Mouse (Mus musculus): ENCODE measurements around the gene Scimp. TPM values are rescaled to one million over a fixed set of nuclear protein-coding genes. Genes with fewer than 3 reads are reported as not detected.

Gene Scimp
- polyA plus RNA-seq, 1 experiment from 2014 or later: 0.62 TPM

DNA sequence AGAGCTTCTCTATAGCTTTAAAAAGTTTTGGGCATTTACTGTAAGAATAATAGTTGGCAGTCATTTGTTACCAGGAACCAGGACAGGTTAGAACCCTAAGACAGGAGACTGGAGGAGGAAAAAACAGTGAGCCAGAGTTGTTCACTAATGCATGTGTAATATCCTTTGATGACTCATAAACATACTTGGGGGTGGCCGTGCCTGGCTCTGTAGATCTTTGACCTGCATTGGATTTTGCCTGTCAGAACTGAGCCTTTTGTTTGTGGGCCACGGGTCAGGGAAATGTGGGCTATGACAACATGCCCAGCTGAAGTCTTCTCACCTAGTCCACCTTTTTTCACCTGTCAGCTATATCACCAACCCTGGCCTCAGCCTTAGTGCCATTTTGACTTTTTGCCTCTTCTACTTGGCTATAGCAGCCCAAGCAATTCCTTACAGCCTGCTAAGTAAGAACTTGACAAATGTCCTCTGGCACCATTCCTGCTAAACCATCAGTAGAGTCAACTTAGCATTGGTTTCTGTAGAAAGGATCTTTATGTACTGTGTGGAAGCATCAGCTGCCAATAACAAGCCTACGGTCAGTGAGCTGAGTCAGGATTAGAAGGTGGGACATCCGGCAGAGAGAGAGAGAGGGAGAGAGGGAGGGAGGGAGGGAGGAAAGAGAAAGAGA lies 64.4 kb downstream of the Scimp start:
- Histone ChIP-seq H3K27me3 (ENCODE audit: control insufficient read depth, insufficient read depth, low read length) (no peaks in the 10 kb centered on the region), H3K9ac (ENCODE audit: low read length) (no peak overlapping the region), H3K36me3 (ENCODE audit: control insufficient read depth, insufficient read depth, low read length) (no peaks in the 10 kb centered on the region), H3K4me2 (ENCODE audit: low read length) (no peak overlapping the region), H3K4me3 (ENCODE audit: control insufficient read depth in 1 of 2, insufficient read depth in 1 of 2, low read depth in 1 of 2, low read length in 2 of 2) (no peak overlapping the region), H3K9me3 (ENCODE audit: control insufficient read depth, low read length) (no peaks in the 10 kb centered on the region), H3K27ac (replicated peaks in 1 of 2; ENCODE audit: control insufficient read depth in 1 of 2, insufficient read depth in 1 of 2, low read depth in 2 of 2, low read length in 2 of 2) (no peak overlapping the region), H3K4me1 (ENCODE audit: control insufficient read depth in 2 of 2, insufficient read depth in 2 of 2, low read length in 2 of 2) (no peaks in the 10 kb centered on the region)
- WGBS: 74% methylated on average over 4 of the region's 4 CpGs
- ATAC-seq (ENCODE audit: insufficient number of reproducible peaks, insufficient read depth, low FRiP score, low read depth): no peak

DNA sequence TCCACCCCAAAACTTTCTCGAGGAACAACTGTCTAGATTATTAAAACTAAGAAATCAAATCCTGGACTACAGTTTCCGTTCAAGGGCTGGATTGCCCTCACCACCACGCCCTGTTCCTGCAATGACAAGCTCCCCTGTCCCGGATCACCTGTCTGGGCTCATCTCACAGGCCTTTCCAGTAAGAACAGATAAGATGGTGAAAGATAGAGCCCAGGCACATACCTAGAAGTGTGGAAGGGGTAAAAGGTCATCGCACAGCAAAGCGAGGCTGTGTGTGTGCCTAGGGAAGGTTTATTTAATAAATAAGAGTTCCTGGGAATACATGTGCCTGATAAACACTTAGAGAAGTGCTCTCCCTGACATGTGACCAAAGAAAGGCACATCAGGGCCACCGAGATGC lies 66.8 kb downstream of the Scimp start:
- Histone ChIP-seq H3K9me3 (ENCODE audit: control insufficient read depth, low read length) (no peaks in the 10 kb centered on the region), H3K36me3 (ENCODE audit: control insufficient read depth, insufficient read depth, low read length) (no peaks in the 10 kb centered on the region), H3K27ac (replicated peaks in 1 of 2; ENCODE audit: control insufficient read depth in 1 of 2, insufficient read depth in 1 of 2, low read depth in 2 of 2, low read length in 2 of 2) (no peak overlapping the region), H3K4me2 (ENCODE audit: low read length) (no peak overlapping the region), H3K9ac (ENCODE audit: low read length) (no peak overlapping the region), H3K4me1 (ENCODE audit: control insufficient read depth in 2 of 2, insufficient read depth in 2 of 2, low read length in 2 of 2) (no peaks in the 10 kb centered on the region), H3K27me3 (ENCODE audit: control insufficient read depth, insufficient read depth, low read length) (no peaks in the 10 kb centered on the region), H3K4me3 (ENCODE audit: control insufficient read depth in 1 of 2, insufficient read depth in 1 of 2, low read depth in 1 of 2, low read length in 2 of 2) (no peak overlapping the region)
- 62% methylated on average over 7 of the region's 7 CpGs for WGBS
- ATAC-seq (ENCODE audit: insufficient number of reproducible peaks, insufficient read depth, low FRiP score, low read depth): no peak

DNA sequence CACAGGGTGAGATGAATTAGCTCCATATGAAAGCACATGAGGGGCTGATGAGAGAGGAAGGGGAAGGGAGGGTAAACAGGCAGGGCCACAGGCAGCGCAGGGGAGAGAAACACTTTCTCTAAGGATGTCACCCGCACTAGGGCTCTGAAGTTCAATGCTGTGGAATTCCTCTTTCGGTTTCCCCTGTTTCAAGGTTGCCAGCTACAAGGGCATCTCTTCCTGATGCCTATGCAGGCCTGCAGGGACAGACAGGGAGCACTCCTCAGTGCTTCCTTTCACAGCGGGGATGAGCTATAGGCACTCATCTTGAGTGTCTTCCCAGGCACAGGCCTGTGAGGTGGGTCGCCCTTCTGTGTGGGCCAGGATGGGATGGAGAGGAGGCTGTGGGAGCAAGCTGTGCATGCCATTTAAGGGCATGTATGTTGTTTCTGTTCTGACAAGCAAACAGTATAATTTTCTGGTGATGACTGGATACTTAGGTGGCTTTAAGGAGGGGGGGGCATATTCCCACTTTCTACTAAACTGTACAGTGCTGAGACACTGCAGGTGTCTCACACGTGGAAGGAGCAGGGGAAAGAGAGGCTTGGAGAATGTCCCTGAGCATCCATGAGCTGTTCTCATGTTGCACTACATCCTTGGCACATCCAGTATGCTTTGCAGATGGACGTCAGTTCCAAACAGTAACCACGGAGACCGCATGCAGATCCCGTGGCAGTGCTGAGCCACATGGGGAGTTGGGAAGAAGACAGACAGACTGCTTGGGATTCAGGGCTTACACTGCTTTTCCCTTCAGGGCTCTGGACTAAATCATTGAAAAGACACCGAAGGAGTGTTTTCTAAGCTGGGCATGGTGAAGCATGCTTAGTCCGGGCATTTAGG lies 69.6 kb downstream of the Scimp start:
- WGBS: 78% methylated on average over 12 of the region's 12 CpGs
- ATAC-seq (ENCODE audit: insufficient number of reproducible peaks, insufficient read depth, low FRiP score, low read depth): no peak
- H3K4me2 ChIP-seq (ENCODE audit: low read length): no peak overlapping the region

DNA sequence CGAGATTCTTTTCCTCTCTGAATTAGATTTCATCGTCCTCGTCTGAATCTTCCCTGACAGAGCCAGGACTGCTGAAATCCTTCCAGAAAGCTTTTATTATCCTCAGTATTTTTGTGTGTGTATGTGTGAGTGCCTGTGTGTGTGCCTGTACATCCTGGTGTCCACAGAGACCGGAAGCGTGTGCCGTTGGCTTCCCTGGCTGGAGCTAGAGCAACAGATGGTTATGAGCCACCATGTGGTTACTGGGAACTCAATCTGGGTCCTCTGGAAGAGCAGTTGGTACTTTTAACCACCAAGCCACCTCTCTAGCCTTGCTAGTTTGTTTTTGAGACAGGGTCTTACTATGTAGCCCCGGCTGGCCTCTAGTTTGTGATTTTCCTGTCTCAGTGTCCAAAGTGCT lies 70.3 kb downstream of the Scimp start:
- H3K4me3 ChIP-seq (ENCODE audit: control insufficient read depth in 1 of 2, insufficient read depth in 1 of 2, low read depth in 1 of 2, low read length in 2 of 2): no peak overlapping the region
- no peaks in the 10 kb centered on the region for H3K27me3 ChIP-seq (ENCODE audit: control insufficient read depth, insufficient read depth, low read length)
- ATAC-seq (ENCODE audit: insufficient number of reproducible peaks, insufficient read depth, low FRiP score, low read depth): no peak
- H3K9me3 ChIP-seq (ENCODE audit: control insufficient read depth, low read length): no peaks in the 10 kb centered on the region
- no peak overlapping the region for H3K27ac ChIP-seq (replicated peaks in 1 of 2; ENCODE audit: control insufficient read depth in 1 of 2, insufficient read depth in 1 of 2, low read depth in 2 of 2, low read length in 2 of 2)
- H3K4me1 ChIP-seq (ENCODE audit: control insufficient read depth in 2 of 2, insufficient read depth in 2 of 2, low read length in 2 of 2): no peaks in the 10 kb centered on the region
- no peak overlapping the region for H3K9ac ChIP-seq (ENCODE audit: low read length)
- WGBS: 86% methylated on average over 7 of the region's 7 CpGs
- no peaks in the 10 kb centered on the region for H3K36me3 ChIP-seq (ENCODE audit: control insufficient read depth, insufficient read depth, low read length)
- no peak overlapping the region for H3K4me2 ChIP-seq (ENCODE audit: low read length)

More for the DNA sequence above, 69.6 kb downstream of the Scimp start:
- Histone ChIP-seq H3K4me3 (ENCODE audit: control insufficient read depth in 1 of 2, insufficient read depth in 1 of 2, low read depth in 1 of 2, low read length in 2 of 2) (no peak overlapping the region), H3K36me3 (ENCODE audit: control insufficient read depth, insufficient read depth, low read length) (no peaks in the 10 kb centered on the region), H3K9me3 (ENCODE audit: control insufficient read depth, low read length) (no peaks in the 10 kb centered on the region), H3K9ac (ENCODE audit: low read length) (no peak overlapping the region), H3K4me1 (ENCODE audit: control insufficient read depth in 2 of 2, insufficient read depth in 2 of 2, low read length in 2 of 2) (no peaks in the 10 kb centered on the region), H3K27me3 (ENCODE audit: control insufficient read depth, insufficient read depth, low read length) (no peaks in the 10 kb centered on the region), H3K27ac (replicated peaks in 1 of 2; ENCODE audit: control insufficient read depth in 1 of 2, insufficient read depth in 1 of 2, low read depth in 2 of 2, low read length in 2 of 2) (no peak overlapping the region)

DNA sequence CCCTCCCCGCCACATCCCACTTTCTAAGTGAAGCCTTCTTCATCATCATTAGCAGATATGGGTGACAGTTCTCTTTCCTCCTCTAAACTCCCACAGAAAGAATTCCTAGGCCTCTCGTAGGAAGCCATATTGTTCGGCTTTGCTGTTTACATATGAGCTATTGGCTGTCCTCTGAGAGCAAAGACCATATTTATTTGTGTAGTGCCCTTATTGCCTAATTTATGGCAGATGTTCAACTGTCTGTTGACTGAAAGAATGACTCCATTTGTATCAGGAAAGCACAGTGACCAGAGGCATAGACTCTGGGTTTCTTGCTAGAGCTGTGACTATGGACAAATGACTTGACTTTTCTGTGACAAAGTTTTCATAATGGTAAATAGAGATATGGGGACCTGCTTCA lies 70.8 kb downstream of the Scimp start:
- H3K9ac ChIP-seq (ENCODE audit: low read length): no peak overlapping the region
- H3K4me3 ChIP-seq (ENCODE audit: control insufficient read depth in 1 of 2, insufficient read depth in 1 of 2, low read depth in 1 of 2, low read length in 2 of 2): no peak overlapping the region
- no peak overlapping the region for H3K4me2 ChIP-seq (ENCODE audit: low read length)
- ATAC-seq (ENCODE audit: insufficient number of reproducible peaks, insufficient read depth, low FRiP score, low read depth): no peak
- H3K36me3 ChIP-seq (ENCODE audit: control insufficient read depth, insufficient read depth, low read length): no peaks in the 10 kb centered on the region
- H3K27me3 ChIP-seq (ENCODE audit: control insufficient read depth, insufficient read depth, low read length): no peaks in the 10 kb centered on the region
- H3K9me3 ChIP-seq (ENCODE audit: control insufficient read depth, low read length): no peaks in the 10 kb centered on the region
- no peak overlapping the region for H3K27ac ChIP-seq (replicated peaks in 1 of 2; ENCODE audit: control insufficient read depth in 1 of 2, insufficient read depth in 1 of 2, low read depth in 2 of 2, low read length in 2 of 2)
- H3K4me1 ChIP-seq (ENCODE audit: control insufficient read depth in 2 of 2, insufficient read depth in 2 of 2, low read length in 2 of 2): no peaks in the 10 kb centered on the region
- 90% methylated on average over 3 of the region's 3 CpGs for WGBS

Small RNAs within 50 kb of the gene (microRNA-seq; reads per million reads assigned to microRNA genes)
- not detected for gene Gm22760

Other genes starting within 250 kb of the Scimp start
- 12.7 and 13.2 TPM in 2 replicates for gene Mink1, start 249.7 kb downstream of the Scimp start, polyA plus RNA-seq (2014; fragmentation: Nextera tagmentation; extraction: Ambion mirVana)
- gene 4930544D05Rik, start 196.7 kb downstream of the Scimp start, polyA plus RNA-seq (2014; fragmentation: Nextera tagmentation; extraction: Ambion mirVana): not detected in 2 replicates
- gene Chrne, start 193.4 kb downstream of the Scimp start, polyA plus RNA-seq (2014; fragmentation: Nextera tagmentation; extraction: Ambion mirVana): not detected in 2 replicates
- gene Gp1ba, start 173.5 kb downstream of the Scimp start, polyA plus RNA-seq (2014; fragmentation: Nextera tagmentation; extraction: Ambion mirVana): 0.74 and 1.2 TPM in 2 replicates
- 73.2 and 75.9 TPM in 2 replicates for gene Rnf167, start 165.4 kb downstream of the Scimp start, polyA plus RNA-seq (2014; fragmentation: Nextera tagmentation; extraction: Ambion mirVana)
- gene Slc25a11, start 165.1 kb downstream of the Scimp start, polyA plus RNA-seq (2014; fragmentation: Nextera tagmentation; extraction: Ambion mirVana): 290 and 303 TPM in 2 replicates
- 1,353 and 1,384 TPM in 2 replicates for gene Pfn1, start 157.9 kb downstream of the Scimp start, polyA plus RNA-seq (2014; fragmentation: Nextera tagmentation; extraction: Ambion mirVana)
- gene Eno3, start 155.4 kb downstream of the Scimp start, polyA plus RNA-seq (2014; fragmentation: Nextera tagmentation; extraction: Ambion mirVana): 468 and 495 TPM in 2 replicates
- gene Spag7, start 143.2 kb downstream of the Scimp start, polyA plus RNA-seq (2014; fragmentation: Nextera tagmentation; extraction: Ambion mirVana): 177 TPM in 2 replicates
- 13.7 and 13.8 TPM in 2 replicates for gene Camta2, start 124.5 kb downstream of the Scimp start, polyA plus RNA-seq (2014; fragmentation: Nextera tagmentation; extraction: Ambion mirVana)
- 2.1 and 2.7 TPM in 2 replicates for gene Inca1, start 112.4 kb downstream of the Scimp start, polyA plus RNA-seq (2014; fragmentation: Nextera tagmentation; extraction: Ambion mirVana)
- 13.9 and 18.9 TPM in 2 replicates for gene Kif1c, start 112.0 kb downstream of the Scimp start, polyA plus RNA-seq (2014; fragmentation: Nextera tagmentation; extraction: Ambion mirVana)
- gene Zfp3, start 48.4 kb downstream of the Scimp start, polyA plus RNA-seq (2014; fragmentation: Nextera tagmentation; extraction: Ambion mirVana): 9.3 and 9.9 TPM in 2 replicates
- 27.6 and 27.7 TPM in 2 replicates for gene Rabep1, start 32.2 kb upstream of the Scimp start, polyA plus RNA-seq (2014; fragmentation: Nextera tagmentation; extraction: Ambion mirVana)
- gene Nup88, start 157.4 kb upstream of the Scimp start, polyA plus RNA-seq (2014; fragmentation: Nextera tagmentation; extraction: Ambion mirVana): 112 and 121 TPM in 2 replicates
- 53.6 and 63.1 TPM in 2 replicates for gene Rpain, start 157.6 kb upstream of the Scimp start, polyA plus RNA-seq (2014; fragmentation: Nextera tagmentation; extraction: Ambion mirVana)
- gene C1qbp, start 170.4 kb upstream of the Scimp start, polyA plus RNA-seq (2014; fragmentation: Nextera tagmentation; extraction: Ambion mirVana): 244 and 246 TPM in 2 replicates
- gene Dhx33, start 191.9 kb upstream of the Scimp start, polyA plus RNA-seq (2014; fragmentation: Nextera tagmentation; extraction: Ambion mirVana): 13.3 and 13.6 TPM in 2 replicates
- gene Mis12, start 207.0 kb upstream of the Scimp start, polyA plus RNA-seq (2014; fragmentation: Nextera tagmentation; extraction: Ambion mirVana): 17.2 and 18.2 TPM in 2 replicates
- gene Derl2, start 207.3 kb upstream of the Scimp start, polyA plus RNA-seq (2014; fragmentation: Nextera tagmentation; extraction: Ambion mirVana): 26.7 and 33.0 TPM in 2 replicates
- gene 6330403K07Rik, start 220.9 kb upstream of the Scimp start, polyA plus RNA-seq (2014; fragmentation: Nextera tagmentation; extraction: Ambion mirVana): 6.6 and 16.4 TPM in 2 replicates